Mouse (Mus musculus): ENCODE measurements around the gene Pth2r. TPM values are rescaled to one million over a fixed set of nuclear protein-coding genes. Genes with fewer than 3 reads are reported as not detected.

Pth2r gene
- polyA plus RNA-seq, 1 experiment from 2014 or later = not detected

GRCm38 (mm10) chr1:65337768-65338167 is 55.9 kb downstream of the Pth2r start:
- 83% methylated on average over 2 of the region's 2 CpGs for WGBS
- no peaks in the 10 kb centered on the region for H3K27me3 ChIP-seq (replicated peaks)
- no peak for ATAC-seq (ENCODE audit: insufficient read depth, low FRiP score, low read depth)

GRCm38 (mm10) chr1:65340240-65340639 is 58.4 kb downstream of the Pth2r start:
- Histone ChIP-seq H3K9me3 (no peaks in the 10 kb centered on the region), H3K4me3 (replicated peaks) (no peak overlapping the region), H3K4me2 (no peak overlapping the region), H3K36me3 (no peaks in the 10 kb centered on the region), H3K27me3 (replicated peaks) (no peaks in the 10 kb centered on the region), H3K9ac (no peak overlapping the region), H3K4me1 (no peaks in the 10 kb centered on the region), H3K27ac (no peak overlapping the region)
- WGBS = 53% methylated on average over 2 of the region's 2 CpGs
- no peak for ATAC-seq (ENCODE audit: insufficient read depth, low FRiP score, low read depth)

More at GRCm38 (mm10) chr1:65337768-65338167, 55.9 kb downstream of the Pth2r start:
- H3K4me3 ChIP-seq (replicated peaks) = no peak overlapping the region
- no peak overlapping the region for H3K4me2 ChIP-seq
- no peak overlapping the region for H3K9ac ChIP-seq
- no peak overlapping the region for H3K27ac ChIP-seq
- H3K9me3 ChIP-seq = no peaks in the 10 kb centered on the region
- H3K4me1 ChIP-seq = no peaks in the 10 kb centered on the region
- H3K36me3 ChIP-seq = no peaks in the 10 kb centered on the region

GRCm38 (mm10) chr1:65352979-65353378 is 71.1 kb downstream of the Pth2r start:
- H3K27me3 ChIP-seq (replicated peaks) = no peaks in the 10 kb centered on the region
- WGBS = 60% methylated on average over 2 of the region's 2 CpGs
- no peak overlapping the region for H3K4me3 ChIP-seq (replicated peaks)
- H3K4me1 ChIP-seq = no peaks in the 10 kb centered on the region
- no peak overlapping the region for H3K9ac ChIP-seq
- no peaks in the 10 kb centered on the region for H3K9me3 ChIP-seq
- H3K4me2 ChIP-seq = no peak overlapping the region
- H3K36me3 ChIP-seq = no peaks in the 10 kb centered on the region
- H3K27ac ChIP-seq = no peak overlapping the region
- no peak for ATAC-seq (ENCODE audit: insufficient read depth, low FRiP score, low read depth)

- no peak for ATAC-seq (ENCODE audit: insufficient read depth, low FRiP score, low read depth)
- Histone ChIP-seq H3K27ac (no peak overlapping the region), H3K9ac (no peak overlapping the region), H3K4me3 (replicated peaks) (no peak overlapping the region), H3K4me1 (no peaks in the 10 kb centered on the region), H3K4me2 (no peak overlapping the region), H3K9me3 (no peaks in the 10 kb centered on the region), H3K27me3 (replicated peaks) (no peaks in the 10 kb centered on the region), H3K36me3 (no peaks in the 10 kb centered on the region)
Observed at GRCm38 (mm10) chr1:65354153-65354552, 72.3 kb downstream of the Pth2r start.

- no peak overlapping the region for H3K4me2 ChIP-seq
- no peaks in the 10 kb centered on the region for H3K9me3 ChIP-seq
- H3K4me1 ChIP-seq = no peaks in the 10 kb centered on the region
- no peaks in the 10 kb centered on the region for H3K27me3 ChIP-seq (replicated peaks)
- ATAC-seq (ENCODE audit: insufficient read depth, low FRiP score, low read depth) = no peak; the same call in 1 of the 2 replicates
- 33% methylated on average over 15 of the region's 15 CpGs for whole genome bisulfite sequencing
- H3K36me3 ChIP-seq = no peaks in the 10 kb centered on the region
- no peak overlapping the region for H3K4me3 ChIP-seq (replicated peaks)
- H3K27ac ChIP-seq = no peak overlapping the region
- no peak overlapping the region for H3K9ac ChIP-seq
Observed at GRCm38 (mm10) chr1:65388328-65388727, 106.5 kb downstream of the Pth2r start.

GRCm38 (mm10) chr1:65389621-65390020 is 107.8 kb downstream of the Pth2r start:
- Histone ChIP-seq H3K9me3 (no peaks in the 10 kb centered on the region), H3K36me3 (no peaks in the 10 kb centered on the region), H3K4me1 (no peaks in the 10 kb centered on the region), H3K4me2 (no peak overlapping the region), H3K27ac (no peak overlapping the region), H3K9ac (no peak overlapping the region), H3K4me3 (replicated peaks) (no peak overlapping the region), H3K27me3 (replicated peaks) (no peaks in the 10 kb centered on the region)
- WGBS = 96% methylated on average over 15 of the region's 15 CpGs
- ATAC-seq (ENCODE audit: insufficient read depth, low FRiP score, low read depth) = no peak

GRCm38 (mm10) chr1:65407441-65407840 is 125.6 kb downstream of the Pth2r start:
- no peak overlapping the region for H3K9ac ChIP-seq
- no peaks in the 10 kb centered on the region for H3K4me1 ChIP-seq
- no peak for ATAC-seq (ENCODE audit: insufficient read depth, low FRiP score, low read depth)
- WGBS = 77% methylated on average over 5 of the region's 5 CpGs
- no peaks in the 10 kb centered on the region for H3K9me3 ChIP-seq
- H3K36me3 ChIP-seq = no peaks in the 10 kb centered on the region
- H3K4me3 ChIP-seq (replicated peaks) = no peak overlapping the region
- no peak overlapping the region for H3K27ac ChIP-seq
- no peak overlapping the region for H3K4me2 ChIP-seq
- H3K27me3 ChIP-seq (replicated peaks) = no peaks in the 10 kb centered on the region

GRCm38 (mm10) chr1:65420909-65421308 is 139.1 kb downstream of the Pth2r start:
- no peaks in the 10 kb centered on the region for H3K36me3 ChIP-seq
- no peaks in the 10 kb centered on the region for H3K27me3 ChIP-seq (replicated peaks)
- no peak for ATAC-seq (ENCODE audit: insufficient read depth, low FRiP score, low read depth)
- no peak overlapping the region for H3K27ac ChIP-seq
- H3K9me3 ChIP-seq = no peaks in the 10 kb centered on the region
- H3K4me1 ChIP-seq = no peaks in the 10 kb centered on the region
- H3K4me3 ChIP-seq (replicated peaks) = no peak overlapping the region
- H3K9ac ChIP-seq = no peak overlapping the region
- no peak overlapping the region for H3K4me2 ChIP-seq
- 90% methylated on average over 2 of the region's 2 CpGs for WGBS

GRCm38 (mm10) chr1:65422501-65423010 is 140.7 kb downstream of the Pth2r start:
- no peak overlapping the region for H3K4me3 ChIP-seq (replicated peaks)
- no peak overlapping the region for H3K9ac ChIP-seq
- no peak overlapping the region for H3K4me2 ChIP-seq
- H3K27me3 ChIP-seq (replicated peaks) = no peaks in the 10 kb centered on the region
- no peak overlapping the region for H3K27ac ChIP-seq
- ATAC-seq (ENCODE audit: insufficient read depth, low FRiP score, low read depth) = no peak
- no peaks in the 10 kb centered on the region for H3K4me1 ChIP-seq
- H3K9me3 ChIP-seq = no peaks in the 10 kb centered on the region
- no peaks in the 10 kb centered on the region for H3K36me3 ChIP-seq

Other genes starting within 250 kb of the Pth2r start
- 0.95 and 1.0 TPM in 2 replicates for gene Akr1cl, start 249.3 kb upstream of the Pth2r start, polyA plus RNA-seq (2015; fragmentation: Nextera tagmentation; extraction: Ambion mirVana)
- gene Cryge, start 230.9 kb upstream of the Pth2r start, polyA plus RNA-seq (2015; fragmentation: Nextera tagmentation; extraction: Ambion mirVana) = not detected in 2 replicates
- gene Crygd, start 218.6 kb upstream of the Pth2r start, polyA plus RNA-seq (2015; fragmentation: Nextera tagmentation; extraction: Ambion mirVana) = not detected in 2 replicates
- gene Crygc, start 208.4 kb upstream of the Pth2r start, polyA plus RNA-seq (2015; fragmentation: Nextera tagmentation; extraction: Ambion mirVana) = not detected in 2 replicates
- not detected in 2 replicates for gene Crygb, start 199.8 kb upstream of the Pth2r start, polyA plus RNA-seq (2015; fragmentation: Nextera tagmentation; extraction: Ambion mirVana)
- gene Cryga, start 178.7 kb upstream of the Pth2r start, polyA plus RNA-seq (2015; fragmentation: Nextera tagmentation; extraction: Ambion mirVana) = not detected in 2 replicates
- not detected in 2 replicates for gene Gm28845, start 162.5 kb upstream of the Pth2r start, polyA plus RNA-seq (2015; fragmentation: Nextera tagmentation; extraction: Ambion mirVana)
- gene D630023F18Rik, start 158.8 kb upstream of the Pth2r start, polyA plus RNA-seq (2015; fragmentation: Nextera tagmentation; extraction: Ambion mirVana) = 0.12 and 0.26 TPM in 2 replicates
- gene Idh1, start 95.6 kb upstream of the Pth2r start, polyA plus RNA-seq (2015; fragmentation: Nextera tagmentation; extraction: Ambion mirVana) = 159 and 161 TPM in 2 replicates
- gene Pikfyve, start 95.4 kb upstream of the Pth2r start, polyA plus RNA-seq (2015; fragmentation: Nextera tagmentation; extraction: Ambion mirVana) = 7.7 and 10.2 TPM in 2 replicates